Mouse (Mus musculus) forebrain, embryonic 13.5 days (tissue): ENCODE results near the gene Sparcl1. TPM values are rescaled to one million over a fixed set of nuclear protein-coding genes. Genes with fewer than 3 reads are reported as not detected.
A peak's percentile ranks its signal among the peaks of the same experiment; 100 is the strongest.

ENCODE experiments used
- ATAC-seq: fragments of 200-750 bp; cut with Nextera tagmentation; 2 replicates; pipeline ENCODE4 v1.8.0; 2017
- H3K27ac ChIP-seq: fragments of 300-500 bp; sonication (generic); 2 replicates; pipeline ENCODE4 v1.5.1; 2015; ENCODE audit warnings: inconsistent platforms, mild to moderate bottlenecking, moderate library complexity
- H3K27me3 ChIP-seq: fragments of 300-500 bp; sonication (generic); 2 replicates; pipeline ENCODE4 v1.6.1; 2015; ENCODE audit warnings: mild to moderate bottlenecking, inconsistent platforms
- H3K36me3 ChIP-seq: fragments of 300-500 bp; sonication (generic); 2 replicates; pipeline ENCODE4 v1.6.1; 2015; ENCODE audit warnings: mild to moderate bottlenecking, inconsistent platforms; ENCODE audit not compliant: poor library complexity, severe bottlenecking
- H3K4me1 ChIP-seq: fragments of 300-500 bp; sonication (generic); 2 replicates; pipeline ENCODE4 v1.6.1; 2015; ENCODE audit warnings: inconsistent platforms
- H3K4me2 ChIP-seq: fragments of 300-500 bp; sonication (generic); 2 replicates; pipeline ENCODE4 v1.6.1; 2015; ENCODE audit warnings: inconsistent platforms, mild to moderate bottlenecking, moderate library complexity
- H3K4me3 ChIP-seq: fragments of 300-500 bp; sonication (generic); 2 replicates; pipeline ENCODE4 v1.5.1; 2015; ENCODE audit warnings: mild to moderate bottlenecking, inconsistent platforms
- H3K9ac ChIP-seq: fragments of 300-500 bp; sonication (generic); 2 replicates; pipeline ENCODE4 v1.6.1; 2015; ENCODE audit warnings: mild to moderate bottlenecking, inconsistent platforms
- H3K9me3 ChIP-seq: fragments of 300-500 bp; sonication (generic); replicated peaks from 2 replicates; pipeline ENCODE4 v1.6.1; 2016; ENCODE audit warnings: inconsistent platforms
- WGBS: fragments of 180-500 bp; shearing (Covaris S2); methylation state at CpG from one replicate; pipeline ENCODE4 v1.1.7; 2015; 5-methylcytosine and 5-hydroxymethylcytosine counted together
- polyA plus RNA-seq: library from polyadenylated mRNA; unstranded; fragments of >200 nt; fragmentation: Nextera tagmentation; extraction: Ambion mirVana; gene quantifications from 2 replicates; pipeline ENCODE4 v1.2.1, GENCODE M21; 2015

The Sparcl1 gene
- polyA plus RNA-seq, 1 experiment from 2014 or later = 41.3 TPM

DNA sequence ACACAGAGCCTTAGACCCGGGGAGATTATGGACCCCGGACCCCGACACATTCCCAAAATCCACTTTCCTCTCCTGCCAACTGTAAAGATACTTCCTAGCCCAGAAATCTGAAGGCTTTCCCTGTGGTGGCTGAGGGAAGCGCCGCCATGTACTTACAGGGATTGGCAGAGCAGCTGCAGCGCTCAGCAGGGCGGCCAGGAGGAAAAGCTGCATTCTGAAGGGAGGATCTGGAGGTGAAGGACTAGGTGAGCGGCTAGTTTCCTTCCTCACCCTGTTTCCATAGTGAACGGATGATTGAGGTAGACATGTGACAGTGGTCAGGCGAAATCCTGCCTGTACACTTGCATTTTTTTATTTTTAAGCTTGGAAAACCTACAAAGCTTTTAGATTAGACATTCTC, 37.2 kb downstream of the Sparcl1 start:
- no peak overlapping the region for H3K4me3 ChIP-seq
- no peak overlapping the region for H3K9ac ChIP-seq
- H3K4me1 ChIP-seq = peaks cover 8% of the 10 kb centered on the region
- H3K9me3 ChIP-seq = no peaks in the 10 kb centered on the region
- no peak overlapping the region for H3K4me2 ChIP-seq
- no peak overlapping the region for H3K27ac ChIP-seq
- WGBS = 31% methylated on average over 10 of the region's 10 CpGs
- ATAC-seq = no peak
- no peaks in the 10 kb centered on the region for H3K27me3 ChIP-seq
- H3K36me3 ChIP-seq = no peaks in the 10 kb centered on the region

DNA sequence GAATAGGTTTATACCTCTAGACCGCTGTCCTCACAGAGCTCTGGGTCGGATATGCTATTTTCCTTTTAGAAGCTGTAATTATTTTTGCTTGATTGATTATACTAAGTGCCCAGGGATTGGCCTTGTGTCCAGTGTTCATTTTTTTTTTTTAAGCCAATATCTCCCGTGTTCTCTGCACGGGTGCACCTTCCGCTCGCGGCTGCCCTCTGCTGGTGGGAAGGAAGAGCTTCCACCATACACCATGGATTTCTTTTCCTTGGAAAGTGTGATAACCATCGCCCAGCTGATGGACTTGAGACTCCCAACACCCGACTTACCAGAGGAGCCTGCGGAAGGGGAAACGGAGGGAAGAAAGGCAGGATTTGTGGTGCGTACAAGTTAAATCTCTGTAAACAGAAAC, 39.1 kb downstream of the Sparcl1 start:
- H3K4me2 ChIP-seq = no peak overlapping the region
- H3K36me3 ChIP-seq = no peaks in the 10 kb centered on the region
- no peaks in the 10 kb centered on the region for H3K27me3 ChIP-seq
- H3K9me3 ChIP-seq = no peaks in the 10 kb centered on the region
- H3K27ac ChIP-seq = no peak overlapping the region
- H3K4me3 ChIP-seq = no peak overlapping the region
- no peak overlapping the region for H3K9ac ChIP-seq
- WGBS = 32% methylated on average over 12 of the region's 12 CpGs
- H3K4me1 ChIP-seq = peaks cover 8% of the 10 kb centered on the region
- peak; percentile 46 for ATAC-seq

DNA sequence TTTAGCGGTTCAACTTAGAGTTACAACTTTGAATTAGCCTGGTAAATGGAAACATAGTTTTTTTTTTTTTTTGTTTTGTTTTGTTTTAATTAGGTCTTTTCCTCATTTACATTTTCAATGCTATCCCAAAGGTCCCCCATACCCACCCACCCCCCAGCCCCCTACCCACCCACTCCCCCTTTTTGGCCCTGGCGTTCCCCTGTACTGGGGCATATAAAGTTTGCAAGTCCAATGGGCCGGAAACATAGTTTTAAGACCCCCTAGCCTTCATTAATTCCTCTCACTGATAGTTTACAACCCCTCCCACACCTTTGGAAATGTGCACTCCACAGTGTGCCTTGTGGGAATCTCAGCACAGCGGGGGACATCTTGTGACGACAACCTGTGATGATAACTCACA, 39.9 kb downstream of the Sparcl1 start:
- ATAC-seq = peak; percentile 90
- Histone ChIP-seq H3K9ac (no peak overlapping the region), H3K27me3 (no peaks in the 10 kb centered on the region), H3K9me3 (no peaks in the 10 kb centered on the region), H3K4me1 (peaks cover 8% of the 10 kb centered on the region), H3K36me3 (no peaks in the 10 kb centered on the region), H3K4me3 (no peak overlapping the region), H3K4me2 (no peak overlapping the region), H3K27ac (no peak overlapping the region)
- WGBS = 73% methylated on average over 5 of the region's 5 CpGs

DNA sequence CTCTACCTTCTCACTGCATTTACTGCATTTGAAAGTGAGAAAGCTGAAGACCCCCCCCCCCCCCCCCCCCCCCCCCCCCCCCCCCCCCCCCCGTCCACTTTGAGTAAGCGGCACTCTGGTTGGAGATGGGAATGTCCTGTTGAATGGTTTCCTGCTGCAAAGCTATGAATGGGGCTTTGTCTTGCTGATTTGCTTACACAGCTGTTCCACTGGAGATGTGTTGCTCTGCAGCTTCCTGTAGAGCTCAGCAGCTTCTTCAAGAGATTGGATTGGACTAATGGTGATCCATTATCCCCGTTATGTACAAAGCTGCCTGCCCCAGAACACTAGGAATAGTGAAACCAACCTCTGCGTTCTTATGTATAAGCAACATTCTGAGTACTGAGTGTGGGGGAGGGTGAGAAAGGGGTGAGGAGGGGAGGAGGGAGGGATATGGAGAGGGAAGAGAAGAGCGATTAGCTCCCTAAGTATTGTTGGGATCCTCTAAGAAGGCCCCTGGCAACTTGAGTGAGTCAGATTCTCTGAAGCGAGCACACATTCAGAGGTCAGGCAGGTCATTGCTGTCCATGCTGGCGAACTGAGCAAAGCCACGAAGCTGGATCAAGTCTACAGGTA, 41.2 kb downstream of the Sparcl1 start:
- H3K9me3 ChIP-seq = no peaks in the 10 kb centered on the region
- peak overlapping the region; percentile 20; the same call in 1 of the 2 replicates for H3K4me2 ChIP-seq
- peak overlapping the region; percentile 27; the same call in 1 of the 2 replicates for H3K27ac ChIP-seq
- H3K9ac ChIP-seq = no peak overlapping the region
- H3K36me3 ChIP-seq = no peaks in the 10 kb centered on the region
- peaks cover 8% of the 10 kb centered on the region for H3K4me1 ChIP-seq
- peak; percentile 91 for ATAC-seq
- H3K4me3 ChIP-seq = no peak overlapping the region
- H3K27me3 ChIP-seq = no peaks in the 10 kb centered on the region
- 5% methylated on average over 7 of the region's 8 CpGs for WGBS

DNA sequence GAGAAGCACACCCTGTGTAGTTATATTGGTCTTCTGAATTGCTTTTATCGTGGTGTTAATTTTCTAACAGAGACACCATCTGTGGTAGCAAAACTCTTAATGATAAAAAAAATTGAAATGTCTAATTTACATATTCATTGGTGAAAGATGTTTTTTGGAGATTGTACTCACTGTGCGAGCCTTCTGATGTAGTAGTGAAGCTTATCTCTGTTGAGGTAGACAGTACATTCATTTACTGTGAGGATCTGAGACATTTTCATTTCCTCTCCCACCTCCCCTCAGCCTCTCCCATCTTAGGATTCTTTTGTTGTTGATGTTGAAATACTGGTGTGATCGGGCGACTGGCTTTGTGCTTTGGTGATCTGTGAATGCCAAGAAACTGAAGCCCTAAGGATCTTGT, 42.5 kb downstream of the Sparcl1 start:
- Histone ChIP-seq H3K4me3 (no peak overlapping the region), H3K4me1 (peaks cover 8% of the 10 kb centered on the region), H3K4me2 (no peak overlapping the region), H3K27ac (no peak overlapping the region), H3K36me3 (no peaks in the 10 kb centered on the region), H3K9me3 (no peaks in the 10 kb centered on the region), H3K9ac (no peak overlapping the region), H3K27me3 (no peaks in the 10 kb centered on the region)
- WGBS = 77% methylated on average over 4 of the region's 4 CpGs
- ATAC-seq = no peak

DNA sequence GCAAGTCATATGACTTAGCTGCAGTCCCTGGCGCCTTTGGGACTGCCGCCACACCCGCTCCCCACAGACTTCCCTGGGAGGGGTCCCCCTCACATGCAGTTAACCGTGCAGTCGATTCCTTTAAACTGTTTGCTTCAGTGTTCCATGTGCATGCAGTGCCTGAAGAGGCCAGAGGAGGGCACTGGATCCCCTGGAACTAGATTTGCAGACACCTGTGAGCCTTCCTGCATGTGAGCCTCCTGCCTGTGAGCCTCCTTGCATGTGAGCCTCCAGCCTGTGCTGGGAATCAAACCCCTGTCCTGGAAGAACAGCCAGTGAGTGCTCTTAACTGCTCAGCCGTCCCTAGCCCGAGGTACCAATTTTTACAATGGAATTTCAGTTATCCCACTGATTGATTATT, 44.8 kb downstream of the Sparcl1 start:
- Histone ChIP-seq H3K27me3 (no peaks in the 10 kb centered on the region), H3K27ac (no peak overlapping the region)
- 94% methylated on average over 7 of the region's 7 CpGs for WGBS

DNA sequence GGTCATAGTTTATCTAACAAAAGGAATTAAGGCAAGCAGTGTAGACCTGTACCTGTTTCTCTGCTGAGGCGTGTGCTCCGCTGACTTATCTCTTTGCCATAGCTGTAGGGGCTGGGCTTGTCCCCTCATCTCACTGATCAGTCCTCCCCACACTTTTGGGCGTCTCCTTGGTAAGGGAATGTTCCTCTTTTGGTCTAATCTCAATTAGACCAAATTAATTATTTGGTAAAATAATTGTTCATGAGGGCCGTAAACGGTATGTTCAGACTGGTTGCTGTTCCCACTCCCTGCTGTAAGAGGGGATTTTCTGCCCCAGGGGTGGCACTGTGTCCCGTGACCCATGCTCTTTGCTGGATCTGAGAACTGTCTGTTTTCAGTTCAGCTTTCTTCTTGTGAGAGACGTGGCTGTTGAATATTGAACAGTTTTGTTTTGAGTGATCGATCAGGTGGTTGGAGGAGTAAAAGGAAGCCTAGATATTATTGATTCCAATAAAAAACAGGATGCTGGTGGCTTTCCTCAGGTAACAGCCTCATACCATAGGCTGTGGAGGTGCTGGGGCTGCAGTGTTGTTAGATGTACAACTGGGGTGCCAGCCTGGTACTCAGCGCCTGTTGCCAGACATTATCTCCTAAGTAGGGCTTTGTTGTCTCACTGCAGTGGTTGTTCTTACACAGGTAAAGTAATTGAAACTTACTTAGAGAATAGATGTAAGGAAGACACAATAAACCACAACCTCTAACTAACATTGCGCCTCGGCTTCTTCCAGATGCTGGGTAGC, 50.6 kb downstream of the Sparcl1 start:
- Histone ChIP-seq H3K27me3 (no peaks in the 10 kb centered on the region), H3K27ac (no peak overlapping the region), H3K4me1 (no peaks in the 10 kb centered on the region), H3K4me2 (no peak overlapping the region), H3K9me3 (no peaks in the 10 kb centered on the region), H3K4me3 (no peak overlapping the region), H3K9ac (no peak overlapping the region), H3K36me3 (peaks cover 51% of the 10 kb centered on the region)
- 81% methylated on average over 11 of the region's 11 CpGs for WGBS
- no peak for ATAC-seq

More for the DNA sequence above, 44.8 kb downstream of the Sparcl1 start:
- no peak overlapping the region for H3K4me3 ChIP-seq
- no peak overlapping the region for H3K4me2 ChIP-seq
- peaks cover 8% of the 10 kb centered on the region for H3K4me1 ChIP-seq
- no peaks in the 10 kb centered on the region for H3K9me3 ChIP-seq
- H3K36me3 ChIP-seq = peaks cover 6% of the 10 kb centered on the region
- ATAC-seq = no peak
- H3K9ac ChIP-seq = no peak overlapping the region

DNA sequence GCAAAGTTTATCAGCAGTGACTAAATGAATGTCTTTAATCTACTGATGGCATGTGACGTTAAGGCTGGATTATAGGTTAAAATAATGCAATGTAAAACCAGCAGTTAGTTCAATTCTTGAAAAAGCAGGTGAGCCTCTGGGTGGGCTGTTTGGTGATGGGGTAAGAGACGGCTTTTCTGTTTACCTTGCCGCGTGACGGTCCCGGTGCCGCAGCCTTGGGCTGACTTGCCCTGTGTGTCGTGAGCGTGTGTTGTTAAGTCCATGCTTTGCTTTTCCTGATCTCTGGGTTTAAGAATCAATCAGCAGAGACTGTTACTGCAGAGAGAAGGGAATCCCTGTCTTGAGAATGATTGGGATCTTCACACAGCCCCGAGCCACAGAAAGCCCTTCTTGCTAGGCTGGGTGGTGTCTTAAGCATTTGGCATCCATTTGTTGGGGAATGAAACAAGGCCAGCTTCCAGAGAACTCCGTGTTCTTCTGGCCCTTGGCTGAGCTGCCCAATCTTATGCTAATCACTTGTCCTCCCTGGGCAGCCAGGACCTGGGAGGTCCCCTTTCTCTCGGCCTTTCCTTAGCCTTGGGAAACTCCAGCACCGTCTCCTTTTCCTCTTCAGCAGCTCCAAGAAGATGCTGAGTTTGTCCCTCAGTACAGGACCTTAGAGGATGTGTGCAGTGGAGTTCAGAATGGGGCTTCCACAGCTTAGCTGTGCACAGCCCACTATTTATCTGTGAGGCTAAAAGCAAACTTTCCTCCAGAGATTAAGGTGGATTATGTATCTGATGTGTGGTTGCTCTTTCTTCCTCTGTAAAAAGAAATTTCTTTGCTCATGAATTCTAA, 51.4 kb downstream of the Sparcl1 start:
- no peak for ATAC-seq
- Histone ChIP-seq H3K36me3 (peaks cover 51% of the 10 kb centered on the region), H3K27me3 (no peaks in the 10 kb centered on the region), H3K27ac (no peak overlapping the region), H3K4me1 (no peaks in the 10 kb centered on the region), H3K4me3 (no peak overlapping the region), H3K9me3 (no peaks in the 10 kb centered on the region), H3K4me2 (no peak overlapping the region), H3K9ac (no peak overlapping the region)
- 81% methylated on average over 13 of the region's 13 CpGs for WGBS

DNA sequence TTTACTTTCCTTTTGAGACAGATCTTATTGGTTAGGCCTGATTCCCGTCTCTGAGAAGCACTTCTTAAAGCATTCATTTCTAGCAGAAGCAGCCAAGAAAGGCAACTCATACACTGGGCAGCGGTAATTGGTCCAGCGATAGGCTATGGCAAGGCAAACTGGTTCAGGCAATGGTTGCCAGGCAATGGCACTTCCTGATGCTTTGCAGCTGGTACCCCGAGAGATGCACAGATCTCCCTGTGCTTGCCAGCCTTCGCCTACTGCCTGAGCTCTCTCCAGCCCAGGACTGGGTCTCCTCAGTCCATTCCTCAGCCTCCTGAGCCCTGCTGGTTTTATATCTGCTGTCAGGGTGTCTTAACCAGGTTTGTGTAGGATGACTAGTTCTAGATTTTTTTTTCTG, 53.1 kb downstream of the Sparcl1 start:
- Histone ChIP-seq H3K9me3 (no peaks in the 10 kb centered on the region), H3K27me3 (no peaks in the 10 kb centered on the region), H3K9ac (no peak overlapping the region), H3K27ac (no peak overlapping the region), H3K36me3 (peaks cover 51% of the 10 kb centered on the region), H3K4me1 (no peaks in the 10 kb centered on the region), H3K4me3 (no peak overlapping the region), H3K4me2 (no peak overlapping the region)
- WGBS = 89% methylated on average over 5 of the region's 5 CpGs
- ATAC-seq = no peak

DNA sequence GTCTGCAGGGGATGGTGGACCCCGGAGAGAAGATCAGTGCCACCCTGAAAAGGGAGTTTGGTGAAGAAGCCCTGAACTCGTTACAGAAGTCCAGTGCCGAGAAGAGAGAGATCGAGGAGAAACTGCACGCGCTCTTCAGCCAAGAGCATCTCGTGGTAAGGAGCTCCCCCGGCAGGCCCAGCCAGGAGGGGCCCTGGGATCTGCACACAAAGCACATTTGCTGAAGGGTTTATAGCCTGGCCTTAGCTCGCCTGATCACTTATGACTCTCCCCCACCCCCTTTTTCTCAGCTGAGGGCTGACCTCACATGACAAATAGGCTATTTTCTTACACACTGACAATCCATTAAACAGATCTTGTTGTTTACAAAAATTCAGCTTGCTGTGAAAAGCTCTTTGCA, 53.9 kb downstream of the Sparcl1 start:
- no peak overlapping the region for H3K4me2 ChIP-seq
- 76% methylated on average over 9 of the region's 9 CpGs for WGBS
- no peaks in the 10 kb centered on the region for H3K27me3 ChIP-seq
- no peak overlapping the region for H3K4me3 ChIP-seq
- no peaks in the 10 kb centered on the region for H3K9me3 ChIP-seq
- H3K4me1 ChIP-seq = no peaks in the 10 kb centered on the region
- H3K27ac ChIP-seq = no peak overlapping the region
- no peak for ATAC-seq
- H3K36me3 ChIP-seq = peaks cover 45% of the 10 kb centered on the region
- no peak overlapping the region for H3K9ac ChIP-seq

DNA sequence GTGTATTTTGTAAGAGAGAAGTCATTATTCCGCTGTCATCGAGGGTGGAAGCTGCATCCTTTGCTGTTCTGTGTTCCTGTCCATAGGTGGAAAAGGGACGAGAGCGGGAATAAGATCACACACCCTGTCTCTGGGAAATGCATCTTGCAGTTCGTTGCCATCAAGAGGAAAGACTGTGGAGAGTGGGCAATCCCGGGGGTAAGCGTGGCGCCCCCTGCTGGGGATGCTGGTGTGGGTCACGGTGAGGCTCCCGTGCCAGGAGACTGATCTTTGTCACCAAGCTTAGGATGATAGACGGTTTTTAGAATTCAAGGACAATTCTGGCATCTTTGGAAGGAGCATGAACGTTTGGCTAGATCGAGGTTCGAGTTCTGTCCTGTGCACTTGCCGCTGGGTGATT, 55.5 kb downstream of the Sparcl1 start:
- H3K9ac ChIP-seq = no peak overlapping the region
- WGBS = 63% methylated on average over 15 of the region's 15 CpGs
- no peak overlapping the region for H3K27ac ChIP-seq
- ATAC-seq = no peak
- H3K4me3 ChIP-seq = no peak overlapping the region
- H3K36me3 ChIP-seq = peaks cover 37% of the 10 kb centered on the region
- no peaks in the 10 kb centered on the region for H3K9me3 ChIP-seq
- H3K27me3 ChIP-seq = no peaks in the 10 kb centered on the region
- no peaks in the 10 kb centered on the region for H3K4me1 ChIP-seq
- no peak overlapping the region for H3K4me2 ChIP-seq

DNA sequence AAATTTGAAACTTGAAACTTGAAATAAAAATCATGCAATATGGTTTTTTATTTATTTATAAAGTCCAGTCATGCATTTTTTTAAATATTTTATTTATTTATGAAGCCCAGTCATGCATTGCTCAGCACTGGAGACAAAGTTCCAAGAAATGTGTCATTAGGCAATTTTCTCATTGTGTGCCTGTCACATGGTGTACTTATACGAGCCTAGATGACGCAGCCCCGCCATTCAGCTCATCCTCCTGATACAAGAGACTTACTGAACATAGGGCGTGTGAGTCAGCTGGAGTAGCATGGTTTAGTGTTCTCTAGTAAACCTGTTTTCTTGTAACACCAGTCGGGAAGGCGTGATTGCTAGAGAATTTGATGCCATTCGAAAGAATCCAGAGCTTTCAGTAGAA, 57.2 kb downstream of the Sparcl1 start:
- Histone ChIP-seq H3K9ac (no peak overlapping the region), H3K27me3 (no peaks in the 10 kb centered on the region), H3K4me1 (no peaks in the 10 kb centered on the region), H3K36me3 (peaks cover 35% of the 10 kb centered on the region), H3K9me3 (no peaks in the 10 kb centered on the region), H3K4me2 (no peak overlapping the region), H3K4me3 (no peak overlapping the region), H3K27ac (no peak overlapping the region)
- 83% methylated on average over 7 of the region's 7 CpGs for WGBS
- no peak for ATAC-seq
